Mouse (Mus musculus): ENCODE measurements at regions not wholly inside any gene's neighbourhood (a gene's known extent, or its start where the extent isn't known, plus 50 kb on each side); places are given as distances from the start of the nearest gene placed in this dataset.

DNA sequence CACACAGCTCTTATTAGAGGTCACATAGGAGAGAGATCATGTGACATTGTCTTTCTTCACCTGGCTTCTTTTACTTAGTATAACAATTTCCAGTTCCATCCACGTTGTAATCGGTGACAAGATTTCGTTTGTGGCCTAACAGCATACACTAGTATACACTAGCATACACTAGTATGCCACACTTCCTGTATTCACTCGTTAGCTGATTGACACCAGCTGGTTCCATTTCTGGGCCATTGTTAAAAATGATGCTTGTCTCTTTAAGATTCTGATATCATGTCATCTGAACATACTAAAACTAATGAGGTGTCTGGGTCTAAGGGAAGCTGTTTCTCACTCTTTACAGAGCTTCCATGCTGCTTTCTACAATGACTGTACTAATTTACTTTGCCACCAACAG lies 713.3 kb downstream of the Pdcd6ip start:
- no peak for DNase-seq (ENCODE audit: extremely low spot score in 1 of 2, low spot score in 1 of 2)

DNA sequence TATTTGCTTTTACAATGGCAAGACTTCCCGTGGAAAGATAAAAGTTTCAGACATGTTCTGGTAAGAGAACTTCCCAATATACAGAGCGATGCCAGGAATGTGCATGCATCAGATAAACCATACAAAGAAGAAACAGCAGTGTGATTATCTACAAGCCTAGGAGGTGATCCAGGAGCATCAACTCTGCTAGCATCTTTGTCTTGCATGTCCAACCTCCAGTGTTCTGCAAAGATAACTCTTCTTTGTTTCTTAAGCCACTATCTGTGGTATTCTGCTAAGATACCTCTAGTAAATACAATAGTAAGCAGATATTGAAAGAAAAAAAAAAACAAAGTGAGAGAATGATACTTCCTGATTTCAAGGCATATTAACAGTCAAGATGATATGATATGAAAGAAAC lies 714.4 kb downstream of the Pdcd6ip start:
- DNase-seq (ENCODE audit: extremely low spot score in 1 of 2, low spot score in 1 of 2): no peak

GRCm38 (mm10) chr9:112992937-112993336 lies 715.1 kb downstream of the Pdcd6ip start:
- no peak for DNase-seq (ENCODE audit: extremely low spot score in 1 of 2, low spot score in 1 of 2)

GRCm38 (mm10) chr9:112983353-112983752 lies 724.7 kb downstream of the Pdcd6ip start:
- DNase-seq (ENCODE audit: extremely low spot score in 1 of 2, low spot score in 1 of 2): no peak

- DNase-seq (ENCODE audit: extremely low spot score in 1 of 2, low spot score in 1 of 2): no peak
Observed at GRCm38 (mm10) chr9:112951567-112951966, 715.8 kb upstream of the Arpp21 start.

DNA sequence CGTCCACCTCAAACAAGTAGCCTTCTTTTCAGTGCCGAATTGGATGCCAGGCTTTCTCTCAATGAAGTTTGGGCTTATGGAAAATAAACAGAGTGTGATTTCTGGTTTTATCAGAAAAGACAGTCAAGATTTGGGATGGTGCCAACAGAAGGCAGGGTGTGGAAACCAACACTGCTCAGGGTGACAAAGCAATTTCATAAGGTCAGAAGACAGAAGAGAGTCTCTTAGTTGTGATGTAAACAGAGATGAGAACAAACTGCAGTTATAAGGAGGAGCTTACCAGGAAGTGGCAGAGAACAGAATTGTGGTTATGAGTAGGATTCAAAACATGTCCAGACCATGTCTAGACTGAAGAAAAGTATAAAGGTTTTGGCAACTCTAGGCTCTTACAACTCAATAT lies 714.3 kb upstream of the Arpp21 start:
- DNase-seq (ENCODE audit: extremely low spot score in 1 of 2, low spot score in 1 of 2): no peak

DNA sequence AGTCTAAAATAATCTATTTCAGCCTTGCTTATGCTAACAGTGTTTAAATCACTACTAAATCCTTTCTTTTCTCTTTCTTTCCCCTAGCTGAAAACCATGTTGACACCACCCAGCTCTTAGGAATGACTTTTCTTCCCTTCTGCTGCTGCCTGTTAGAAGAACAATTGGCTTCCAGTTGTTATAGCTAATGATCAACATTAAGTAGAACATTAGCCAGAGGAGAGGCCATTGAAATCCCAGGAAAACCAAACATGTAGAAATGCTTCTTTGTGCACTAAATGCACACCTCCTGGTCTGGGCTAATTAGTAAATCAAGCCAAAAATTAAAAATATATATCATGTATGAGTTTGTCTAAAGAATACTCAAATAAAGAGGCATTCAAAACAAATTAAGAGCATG lies 703.0 kb upstream of the Arpp21 start:
- DNase-seq (ENCODE audit: extremely low spot score in 1 of 2, low spot score in 1 of 2): no peak

DNA sequence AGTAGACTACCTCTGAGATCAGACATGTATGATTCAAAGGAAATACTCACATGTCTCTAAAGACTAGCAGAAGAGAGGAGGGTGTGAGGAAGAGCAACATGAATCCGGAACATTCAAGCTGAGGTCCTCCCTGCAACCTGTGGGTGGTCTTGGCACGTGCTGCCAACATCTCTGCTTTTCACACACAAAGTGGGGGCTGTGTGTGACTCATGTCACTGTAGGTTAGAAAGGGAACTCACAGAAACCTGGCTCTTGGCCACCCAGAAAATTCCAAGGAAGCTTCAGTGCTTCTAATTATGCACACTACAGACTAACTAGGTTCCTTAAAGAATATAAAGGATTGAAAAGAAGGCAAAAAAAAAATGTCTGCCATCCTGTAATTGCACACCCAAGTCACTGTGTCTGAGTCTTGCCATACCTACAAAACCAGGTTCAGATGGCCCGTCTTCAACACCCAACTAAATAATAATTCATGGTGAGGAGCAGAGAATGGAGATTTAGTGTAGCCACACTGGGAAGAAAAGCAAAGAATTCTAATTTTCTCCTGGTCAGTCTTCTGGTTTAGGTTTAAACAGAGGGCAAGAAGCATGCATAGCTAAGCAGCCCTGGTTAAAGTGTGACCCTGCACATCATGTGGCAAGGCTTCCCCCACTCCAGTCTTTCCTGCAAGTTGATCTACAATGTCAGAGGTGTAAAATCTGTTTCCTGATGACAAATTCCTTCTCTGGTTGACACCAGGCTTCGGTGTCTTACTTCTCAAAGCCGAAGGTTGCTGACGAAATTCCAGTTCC lies 673.8 kb upstream of the Arpp21 start:
- DNase-seq (ENCODE audit: extremely low spot score in 1 of 2, low spot score in 1 of 2): no peak

- DNase-seq (ENCODE audit: extremely low spot score in 1 of 2, low spot score in 1 of 2): no peak
Observed at GRCm38 (mm10) chr9:112905955-112906354, 670.2 kb upstream of the Arpp21 start.

DNA sequence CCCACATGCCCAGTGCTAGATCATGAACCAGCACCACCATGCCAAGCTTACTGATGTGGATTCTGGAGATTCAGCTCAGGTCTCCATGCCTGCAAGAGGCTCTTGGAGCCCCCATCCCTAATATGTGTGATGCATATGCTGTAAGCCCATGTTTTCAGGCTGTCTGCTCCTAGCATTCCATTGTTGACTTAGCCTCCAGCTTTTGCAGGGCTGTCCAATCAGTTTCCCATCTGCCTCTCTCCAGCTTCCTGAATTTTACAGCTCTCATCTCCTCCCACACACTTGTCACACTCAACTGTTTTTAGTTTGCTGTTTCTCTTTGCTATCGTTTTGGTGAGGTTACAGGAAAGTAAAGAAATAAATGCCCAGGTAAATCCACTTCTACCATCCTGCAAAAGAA lies 629.2 kb upstream of the Arpp21 start:
- peak; percentile 20 for DNase-seq (ENCODE audit: extremely low spot score in 1 of 2, low spot score in 1 of 2)

GRCm38 (mm10) chr9:112861136-112861535 lies 625.4 kb upstream of the Arpp21 start:
- DNase-seq (ENCODE audit: extremely low spot score in 1 of 2, low spot score in 1 of 2): no peak

- DNase-seq (ENCODE audit: extremely low spot score in 1 of 2, low spot score in 1 of 2): no peak
Observed at GRCm38 (mm10) chr9:112860307-112860893, 624.7 kb upstream of the Arpp21 start.

DNA sequence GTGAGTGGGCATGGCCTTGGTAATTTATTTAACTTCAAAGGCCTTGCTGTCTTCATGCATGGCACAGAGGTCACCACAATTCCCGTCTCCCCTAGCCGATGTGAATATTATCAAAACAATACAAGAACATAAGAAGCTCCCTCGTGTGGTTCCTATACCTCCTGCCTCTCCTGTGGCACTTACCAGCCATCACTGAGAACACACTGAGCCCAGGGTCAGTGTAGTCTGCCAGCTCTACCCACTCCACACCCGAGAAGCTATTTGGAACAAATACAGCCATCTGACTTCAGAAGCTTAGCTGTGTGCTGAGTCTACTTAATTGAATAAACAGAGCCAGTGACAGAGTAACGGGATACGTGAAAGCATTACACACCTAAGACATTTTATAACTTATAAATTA lies 605.7 kb upstream of the Arpp21 start:
- no peak for DNase-seq (ENCODE audit: extremely low spot score in 1 of 2, low spot score in 1 of 2)

- no peak for DNase-seq (ENCODE audit: extremely low spot score in 1 of 2, low spot score in 1 of 2)
Observed at GRCm38 (mm10) chr9:112839071-112839793, 603.5 kb upstream of the Arpp21 start.

DNA sequence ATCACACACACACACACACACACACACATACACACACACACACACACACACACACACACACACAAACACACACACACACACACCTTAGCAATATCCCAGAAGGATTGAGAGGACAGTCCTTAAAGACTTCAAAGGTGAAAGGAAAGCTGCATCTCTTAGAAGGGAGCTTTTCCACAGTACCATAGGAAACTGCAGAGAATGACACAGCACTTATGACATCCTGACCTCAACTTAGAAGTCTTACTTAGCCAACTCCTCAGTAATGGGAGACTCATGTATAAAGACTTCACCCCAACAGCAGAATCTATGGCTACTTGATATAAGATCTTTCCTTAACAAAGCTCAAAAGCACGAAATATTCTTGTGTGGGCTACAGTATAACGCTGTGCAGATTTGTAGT lies 601.8 kb upstream of the Arpp21 start:
- DNase-seq (ENCODE audit: extremely low spot score in 1 of 2, low spot score in 1 of 2): no peak

DNA sequence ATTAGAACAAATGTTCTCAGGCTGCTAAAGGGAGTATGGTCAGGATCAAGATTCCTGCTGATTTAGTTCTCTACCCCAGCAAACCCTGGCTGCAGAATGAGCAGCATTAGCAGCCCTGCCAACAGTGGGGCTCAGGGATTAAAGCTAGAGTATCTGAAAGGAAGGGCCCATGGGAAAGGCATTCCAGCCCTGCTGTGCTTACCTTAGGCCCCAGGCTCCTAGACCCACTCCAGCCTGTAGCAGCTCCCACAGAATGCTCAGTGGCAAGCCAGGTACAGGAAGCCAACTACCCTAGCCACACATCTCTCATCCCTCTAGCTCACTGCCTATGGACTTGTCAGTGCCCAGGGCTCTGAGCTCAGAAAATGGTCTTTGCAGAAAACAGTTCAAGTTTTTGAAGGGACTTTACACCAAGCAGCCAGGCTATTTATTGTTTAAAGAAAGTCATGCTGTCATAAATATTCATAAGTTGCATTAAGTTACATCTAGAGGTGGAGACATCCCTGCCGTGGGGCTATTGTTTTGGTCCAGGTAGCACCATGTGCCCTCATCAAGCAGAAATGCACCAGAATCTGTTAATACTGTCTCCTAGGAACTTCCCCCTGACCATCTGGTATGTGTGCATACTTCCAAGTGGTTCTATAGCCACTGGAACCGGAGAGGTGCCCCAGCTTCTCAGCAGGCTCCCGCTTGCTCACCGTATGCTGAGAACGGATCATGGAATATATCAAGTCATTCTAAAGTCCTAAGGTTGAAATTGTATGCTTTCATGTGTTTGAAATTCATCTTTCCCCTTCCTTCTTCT lies 598.9 kb upstream of the Arpp21 start:
- DNase-seq (ENCODE audit: extremely low spot score in 1 of 2, low spot score in 1 of 2): no peak

GRCm38 (mm10) chr9:112831102-112831501 lies 595.4 kb upstream of the Arpp21 start:
- DNase-seq (ENCODE audit: extremely low spot score in 1 of 2, low spot score in 1 of 2): no peak

DNA sequence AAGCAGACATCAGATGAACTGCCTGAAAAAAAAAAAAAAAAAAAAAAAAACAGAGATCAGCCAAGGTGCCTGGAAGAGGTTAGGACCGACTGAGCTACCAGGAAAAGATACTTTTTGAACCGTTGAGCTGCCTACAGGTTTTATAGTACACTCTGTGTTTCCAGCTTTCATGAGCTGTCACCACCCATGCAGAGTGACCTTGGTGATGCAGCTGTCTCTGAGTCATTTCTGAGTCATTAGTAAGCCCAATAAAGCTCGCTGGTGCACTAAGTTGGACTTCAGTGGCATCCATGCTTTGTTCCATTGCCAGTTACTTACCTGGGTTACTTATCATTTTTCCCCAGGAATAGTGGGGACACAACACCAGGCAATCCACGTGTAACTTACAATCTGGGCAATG lies 592.9 kb upstream of the Arpp21 start:
- no peak for DNase-seq (ENCODE audit: extremely low spot score in 1 of 2, low spot score in 1 of 2)

DNA sequence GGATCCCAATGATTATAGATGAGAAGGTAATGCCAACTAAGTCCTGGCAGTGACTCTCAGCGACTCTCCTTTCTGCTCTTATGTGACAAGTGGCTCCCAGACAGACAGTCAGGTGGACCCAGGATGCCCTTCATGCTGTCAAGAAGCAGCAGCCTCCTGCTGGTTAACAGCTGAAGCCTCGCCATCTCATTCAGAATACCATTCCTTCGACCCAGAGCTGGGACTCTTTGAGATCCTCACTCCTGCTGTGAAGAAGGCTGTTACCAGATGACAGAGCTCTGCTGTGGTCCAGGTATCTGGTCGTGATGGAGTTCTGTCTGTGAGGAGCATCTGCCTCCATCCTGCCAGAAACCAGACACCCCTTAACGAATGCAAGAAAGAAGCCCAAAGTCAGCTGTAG lies 590.9 kb upstream of the Arpp21 start:
- DNase-seq (ENCODE audit: extremely low spot score in 1 of 2, low spot score in 1 of 2): no peak

DNA sequence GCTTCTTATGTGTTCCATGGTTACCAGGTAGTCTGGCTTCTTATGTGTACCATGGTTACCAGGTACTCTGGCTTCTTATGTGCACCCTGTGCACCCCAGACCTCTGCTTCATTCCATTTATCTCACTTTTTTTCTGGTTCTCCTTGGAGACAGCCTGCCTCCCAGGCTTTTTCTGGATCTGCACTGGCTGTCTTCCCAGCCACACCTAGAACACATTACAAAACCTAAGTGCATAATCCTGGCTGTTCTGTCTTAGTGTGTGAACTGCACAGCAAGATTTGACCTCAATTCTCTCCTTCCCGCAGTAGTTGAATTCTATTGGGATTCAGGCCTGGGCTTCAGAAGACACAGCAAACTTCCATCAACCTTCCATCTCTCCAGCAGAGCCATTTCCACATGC lies 586.2 kb upstream of the Arpp21 start:
- DNase-seq (ENCODE audit: extremely low spot score in 1 of 2, low spot score in 1 of 2): no peak

- no peak for DNase-seq (ENCODE audit: extremely low spot score in 1 of 2, low spot score in 1 of 2)
Observed at GRCm38 (mm10) chr9:112811946-112812345, 576.2 kb upstream of the Arpp21 start.

All from layer of hippocampus, postnatal 25 days (tissue).